Mouse (Mus musculus): ENCODE measurements at regions not wholly inside any gene's neighbourhood (a gene's known extent, or its start where the extent isn't known, plus 50 kb on each side); places are given as distances from the start of the nearest gene placed in this dataset.
"Not testable (repeated sequence)": the region's sequence is repeated elsewhere in the genome, so short reads cannot be mapped to it uniquely, and the experiment has no call there.

GRCm38 (mm10) chr13:25639522-25640291 is 369.4 kb upstream of the Nrsn1 start:
- no peak for ATAC-seq (replicated peaks; ENCODE audit: low read depth, poor library complexity, severe bottlenecking)

- ATAC-seq (replicated peaks; ENCODE audit: low read depth, poor library complexity, severe bottlenecking) = no peak
Observed at GRCm38 (mm10) chr13:25629466-25629865, 359.2 kb upstream of the Nrsn1 start.

GRCm38 (mm10) chr13:25617578-25617977 is 347.3 kb upstream of the Nrsn1 start:
- no peak for ATAC-seq (replicated peaks; ENCODE audit: low read depth, poor library complexity, severe bottlenecking)

GRCm38 (mm10) chr13:25611986-25612385 is 341.7 kb upstream of the Nrsn1 start:
- ATAC-seq (replicated peaks; ENCODE audit: low read depth, poor library complexity, severe bottlenecking) = no peak

- ATAC-seq (replicated peaks; ENCODE audit: low read depth, poor library complexity, severe bottlenecking) = no peak
Observed at GRCm38 (mm10) chr13:25609641-25610040, 339.3 kb upstream of the Nrsn1 start.

- no peak for ATAC-seq (replicated peaks; ENCODE audit: low read depth, poor library complexity, severe bottlenecking)
Observed at GRCm38 (mm10) chr13:25609241-25609640, 338.9 kb upstream of the Nrsn1 start.

GRCm38 (mm10) chr13:25601351-25601750 is 331.0 kb upstream of the Nrsn1 start:
- not testable (repeated sequence) for ATAC-seq (replicated peaks; ENCODE audit: low read depth, poor library complexity, severe bottlenecking)

GRCm38 (mm10) chr13:25594629-25595028 is 324.3 kb upstream of the Nrsn1 start:
- ATAC-seq (replicated peaks; ENCODE audit: low read depth, poor library complexity, severe bottlenecking) = no peak

GRCm38 (mm10) chr13:25570641-25571040 is 300.3 kb upstream of the Nrsn1 start:
- no peak for ATAC-seq (replicated peaks; ENCODE audit: low read depth, poor library complexity, severe bottlenecking)

- peak; percentile 94 for ATAC-seq (replicated peaks; ENCODE audit: low read depth, poor library complexity, severe bottlenecking)
Observed at GRCm38 (mm10) chr13:25562746-25563145, 292.4 kb upstream of the Nrsn1 start.

GRCm38 (mm10) chr13:25560339-25560738 is 290.0 kb upstream of the Nrsn1 start:
- ATAC-seq (replicated peaks; ENCODE audit: low read depth, poor library complexity, severe bottlenecking) = peak; percentile 65

- ATAC-seq (replicated peaks; ENCODE audit: low read depth, poor library complexity, severe bottlenecking) = no peak
Observed at GRCm38 (mm10) chr13:25554962-25555361, 284.7 kb upstream of the Nrsn1 start.

GRCm38 (mm10) chr13:25548551-25548950 is 278.2 kb upstream of the Nrsn1 start:
- no peak for ATAC-seq (replicated peaks; ENCODE audit: low read depth, poor library complexity, severe bottlenecking)

GRCm38 (mm10) chr13:25547150-25548145 is 277.1 kb upstream of the Nrsn1 start:
- no peak for ATAC-seq (replicated peaks; ENCODE audit: low read depth, poor library complexity, severe bottlenecking)

GRCm38 (mm10) chr13:25524094-25524493 is 253.8 kb upstream of the Nrsn1 start:
- ATAC-seq (replicated peaks; ENCODE audit: low read depth, poor library complexity, severe bottlenecking) = no peak

GRCm38 (mm10) chr13:25507355-25507754 is 237.1 kb upstream of the Nrsn1 start:
- no peak for ATAC-seq (replicated peaks; ENCODE audit: low read depth, poor library complexity, severe bottlenecking)

- no peak for ATAC-seq (replicated peaks; ENCODE audit: low read depth, poor library complexity, severe bottlenecking)
Observed at GRCm38 (mm10) chr13:25494492-25495034, 224.3 kb upstream of the Nrsn1 start.

- ATAC-seq (replicated peaks; ENCODE audit: low read depth, poor library complexity, severe bottlenecking) = no peak
Observed at GRCm38 (mm10) chr13:25490036-25490435, 219.7 kb upstream of the Nrsn1 start.

- no peak for ATAC-seq (replicated peaks; ENCODE audit: low read depth, poor library complexity, severe bottlenecking)
Observed at GRCm38 (mm10) chr13:25483309-25483708, 213.0 kb upstream of the Nrsn1 start.

- no peak for ATAC-seq (replicated peaks; ENCODE audit: low read depth, poor library complexity, severe bottlenecking)
Observed at GRCm38 (mm10) chr13:25451917-25452316, 181.6 kb upstream of the Nrsn1 start.
